Mouse (Mus musculus) CH12.LX (cell line): ENCODE measurements around the gene Zbtb38.
A peak's percentile ranks its signal among the peaks of the same experiment; 100 is the strongest.

Source experiments
- CTCF ChIP-seq, 2 experiments: IDR thresholded peaks in 1 of 2; conservative IDR thresholded peaks in 1 of 2; 2 replicates each; pipeline ENCODE4 v1.5.1; 2011 to 2012; ENCODE audit warnings: low read depth in 2 of 2, low read length in 2 of 2, improper control_type of control experiment in 1 of 2, inconsistent platforms in 1 of 2, mild to moderate bottlenecking in 1 of 2, moderate library complexity in 1 of 2
- EP300 ChIP-seq: IDR thresholded peaks from 2 replicates; pipeline ENCODE4 v1.6.1; 2011; ENCODE audit warnings: low read length, improper control_type of control experiment
- HCFC1 ChIP-seq: IDR thresholded peaks from 2 replicates; pipeline ENCODE4 v1.6.1; 2012; ENCODE audit warnings: low read depth, mild to moderate bottlenecking, inconsistent platforms, low read length, improper control_type of control experiment
- KAT2A ChIP-seq: IDR thresholded peaks from 2 replicates; pipeline ENCODE4 v1.6.1; 2012; ENCODE audit warnings: low read length, improper control_type of control experiment, inconsistent platforms; ENCODE audit not compliant: insufficient replicate concordance
- MAZ ChIP-seq: IDR thresholded peaks from 2 replicates; pipeline ENCODE4 v1.6.1; 2012; ENCODE audit warnings: low read depth, mild to moderate bottlenecking, inconsistent platforms, low read length, improper control_type of control experiment, moderate library complexity
- NRF1 ChIP-seq: IDR thresholded peaks from 2 replicates; pipeline ENCODE4 v1.6.1; 2014; ENCODE audit warnings: low read depth, mild to moderate bottlenecking, inconsistent platforms, low read length, improper control_type of control experiment, moderate library complexity
- POLR2A ChIP-seq: IDR thresholded peaks from 2 replicates; pipeline ENCODE4 v1.6.1; 2011; ENCODE audit warnings: low read depth, mild to moderate bottlenecking, improper control_type of control experiment, low read length
- POLR2AphosphoS2 ChIP-seq: IDR thresholded peaks from 2 replicates; pipeline ENCODE4 v1.6.1; 2011; ENCODE audit warnings: low read depth, low read length, improper control_type of control experiment
- TCF12 ChIP-seq: IDR thresholded peaks from 2 replicates; pipeline ENCODE4 v1.6.1; 2014; ENCODE audit warnings: low read depth, mild to moderate bottlenecking, inconsistent platforms, low read length, improper control_type of control experiment
- UBTF ChIP-seq: IDR thresholded peaks from 2 replicates; pipeline ENCODE4 v1.6.1; 2012; ENCODE audit warnings: low read depth, mild to moderate bottlenecking, inconsistent platforms, low read length, improper control_type of control experiment, moderate library complexity
- USF2 ChIP-seq: conservative IDR thresholded peaks from 2 replicates; pipeline ENCODE4 v1.6.1; 2011; ENCODE audit warnings: low read depth, low read length, improper control_type of control experiment
- ZC3H11A ChIP-seq: IDR thresholded peaks from 2 replicates; pipeline ENCODE4 v1.6.1; 2012; ENCODE audit warnings: low read depth, mild to moderate bottlenecking, inconsistent platforms, low read length, improper control_type of control experiment

- TF ChIP-seq CTCF (conservative IDR thresholded peaks at IDR 0.05 in 1 of 2, IDR thresholded peaks at IDR 0.05 in 1 of 2; ENCODE audit: low read depth in 2 of 2, low read length in 2 of 2): no peak
- no peak for TF ChIP-seq UBTF
- no peak for TF ChIP-seq NRF1
- peak; percentile 46 for TF ChIP-seq POLR2A
- TF ChIP-seq EP300: no peak
- TF ChIP-seq USF2: peak; percentile 44; the same call in 1 of the 2 replicates
- no peak; the same call in 1 of the 2 replicates for TF ChIP-seq HCFC1
- TF ChIP-seq KAT2A: no peak
- TF ChIP-seq TCF12: peak; percentile 45; the same call in 1 of the 2 replicates
- no peak for TF ChIP-seq MAZ
- TF ChIP-seq POLR2AphosphoS2: no peak
- TF ChIP-seq ZC3H11A: no peak
Measured at GRCm38 (mm10) chr9:96728338-96729162, 24.1 kb downstream of the Zbtb38 start.
